Mouse (Mus musculus) bone marrow macrophage, adult 2 months (primary cell): ENCODE results near the gene Rspo4.

Experiments
- CTCF ChIP-seq: IDR thresholded peaks from 2 replicates; pipeline ENCODE4 v1.5.1; 2012; ENCODE audit warnings: low read depth, mild to moderate bottlenecking, low read length, moderate library complexity
- POLR2A ChIP-seq: IDR thresholded peaks from 2 replicates; pipeline ENCODE4 v1.6.1; 2012; ENCODE audit warnings: mild to moderate bottlenecking, low read depth, low read length, borderline replicate concordance

DNA sequence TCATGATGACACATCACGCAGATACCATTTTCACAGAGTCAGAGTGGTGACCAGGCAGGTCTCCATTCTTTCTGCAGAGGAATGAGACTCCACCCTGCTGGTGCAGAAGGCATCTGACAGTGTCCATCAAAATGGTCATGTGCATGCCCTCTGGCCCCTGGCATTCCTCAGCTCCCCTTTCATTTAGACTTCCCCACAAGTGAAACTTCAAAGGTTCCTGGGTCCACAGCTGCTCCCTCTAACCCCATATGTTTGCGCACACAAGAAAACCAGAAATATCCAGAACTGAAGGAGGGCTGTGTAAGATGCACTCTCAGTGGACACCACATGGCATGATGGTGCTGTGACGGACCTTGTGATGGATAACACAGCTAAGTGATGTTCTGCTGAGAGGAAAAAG is 35.9 kb downstream of the Rspo4 start:
- TF ChIP-seq POLR2A = no peak
- TF ChIP-seq CTCF = no peak
